Mouse (Mus musculus): ENCODE measurements around the gene Rbks.
"Not testable (repeated sequence)": the region's sequence is repeated elsewhere in the genome, so short reads cannot be mapped to it uniquely, and the experiment has no call there.

Gene Rbks

GRCm38 (mm10) chr5:31614339-31615025, 82.9 kb downstream of the Rbks start:
- no peak for DNase-seq

- peak; percentile 86 for DNase-seq
Measured at GRCm38 (mm10) chr5:31613852-31614286, 83.6 kb downstream of the Rbks start.

GRCm38 (mm10) chr5:31611186-31611585, 86.2 kb downstream of the Rbks start:
- no peak for DNase-seq

GRCm38 (mm10) chr5:31610376-31611086, 86.9 kb downstream of the Rbks start:
- no peak for DNase-seq

- no peak for DNase-seq
Measured at GRCm38 (mm10) chr5:31606151-31606550, 91.3 kb downstream of the Rbks start.

- DNase-seq, result no peak
Measured at GRCm38 (mm10) chr5:31603766-31604165, 93.7 kb downstream of the Rbks start.

- peak; percentile 71 for DNase-seq
Measured at GRCm38 (mm10) chr5:31602377-31602776, 95.0 kb downstream of the Rbks start.

- no peak for DNase-seq
Measured at GRCm38 (mm10) chr5:31601162-31601722, 96.2 kb downstream of the Rbks start.

- no peak for DNase-seq
Measured at GRCm38 (mm10) chr5:31599161-31599560, 98.3 kb downstream of the Rbks start.

- no peak for DNase-seq
Measured at GRCm38 (mm10) chr5:31598579-31598978, 98.8 kb downstream of the Rbks start.

- no peak for DNase-seq
Measured at GRCm38 (mm10) chr5:31598121-31598520, 99.3 kb downstream of the Rbks start.

GRCm38 (mm10) chr5:31597430-31597944, 99.9 kb downstream of the Rbks start:
- DNase-seq, result no peak

GRCm38 (mm10) chr5:31596481-31597429, 100.7 kb downstream of the Rbks start, which contains the start of gene Mrpl33:
Gene Mrpl33 (plus strand): TSS chr5:31596935.
- DNase-seq, result peak; percentile 23

GRCm38 (mm10) chr5:31595868-31596267, 101.6 kb downstream of the Rbks start:
- no peak for DNase-seq

GRCm38 (mm10) chr5:31591122-31591521, 106.3 kb downstream of the Rbks start:
- no peak for DNase-seq

- DNase-seq, result no peak
Measured at GRCm38 (mm10) chr5:31589711-31590319, 107.6 kb downstream of the Rbks start.

- not testable (repeated sequence) for DNase-seq
Measured at GRCm38 (mm10) chr5:31588672-31589071, 108.8 kb downstream of the Rbks start.

GRCm38 (mm10) chr5:31588016-31588415, 109.4 kb downstream of the Rbks start:
- DNase-seq, result no peak

GRCm38 (mm10) chr5:31585526-31585925, 111.9 kb downstream of the Rbks start:
- DNase-seq, result no peak

- DNase-seq, result no peak
Measured at GRCm38 (mm10) chr5:31583261-31583660, 114.2 kb downstream of the Rbks start.

- no peak for DNase-seq
Measured at GRCm38 (mm10) chr5:31581932-31582331, 115.5 kb downstream of the Rbks start.

- no peak for DNase-seq
Measured at GRCm38 (mm10) chr5:31581263-31581662, 116.2 kb downstream of the Rbks start.

All from layer of hippocampus, adult 9-11 months (tissue).